Mouse (Mus musculus): ENCODE measurements around the gene Itk. TPM values are rescaled to one million over a fixed set of nuclear protein-coding genes. Genes with fewer than 3 reads are reported as not detected.

The Itk gene
- polyA plus RNA-seq, 2 experiments = 0.07 TPM; not detected in 1

DNA sequence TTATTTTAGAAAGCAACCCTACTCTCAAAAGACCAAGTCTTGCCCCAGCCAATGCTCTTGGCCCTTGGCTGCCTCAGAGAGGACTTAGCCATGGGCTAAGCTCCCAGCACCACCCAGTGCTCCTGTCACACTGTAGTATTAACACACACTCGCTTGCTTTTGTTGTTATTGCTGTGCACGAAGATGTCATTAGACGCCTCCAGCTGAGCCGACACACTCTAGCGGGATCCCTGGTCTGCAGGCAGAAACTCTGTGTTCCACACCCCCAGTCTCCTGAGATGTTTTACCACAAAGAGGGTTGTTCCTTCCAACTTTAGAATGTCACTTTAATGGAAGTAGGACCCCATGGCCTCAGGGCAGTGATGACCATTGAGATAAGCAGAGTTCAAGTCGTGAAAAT lies 877 bp downstream of the Itk start:
- no peak overlapping the region for H3K4me2 ChIP-seq (ENCODE audit: low read depth)
- H3K27ac ChIP-seq = no peak overlapping the region
- TF ChIP-seq CTCF (IDR thresholded peaks at IDR 0.05; ENCODE audit: low read depth) (no peak), EP300 (IDR thresholded peaks at IDR 0.05; ENCODE audit: low read depth) (no peak)
- ATAC-seq (ENCODE audit: insufficient read depth) (no peak), DNase-seq (ENCODE audit: low read depth in 3 of 3, low spot score in 3 of 3) (no peak)
- H3K4me3 ChIP-seq (ENCODE audit: insufficient read depth in 1 of 2, low read depth in 2 of 2, low read length in 2 of 2) = no peak overlapping the region
- no peaks in the 10 kb centered on the region; a peak in 1 of 4 replicates for H3K4me1 ChIP-seq (replicated peaks; ENCODE audit: control insufficient read depth in 2 of 2, insufficient read depth in 2 of 2, low read length in 1 of 2)
- H3K9me3 ChIP-seq (ENCODE audit: control insufficient read depth, low read length) = no peaks in the 10 kb centered on the region
- WGBS (ENCODE audit: insufficient replicate concordance) = 48% methylated on average over 6 of the region's 6 CpGs
- no peak overlapping the region for H3K9ac ChIP-seq (replicated peaks)
- H3K27me3 ChIP-seq (ENCODE audit: control insufficient read depth, insufficient read depth, low read length) = no peaks in the 10 kb centered on the region
- H3K36me3 ChIP-seq (replicated peaks; ENCODE audit: control insufficient read depth, insufficient read depth, low read depth) = no peaks in the 10 kb centered on the region

DNA sequence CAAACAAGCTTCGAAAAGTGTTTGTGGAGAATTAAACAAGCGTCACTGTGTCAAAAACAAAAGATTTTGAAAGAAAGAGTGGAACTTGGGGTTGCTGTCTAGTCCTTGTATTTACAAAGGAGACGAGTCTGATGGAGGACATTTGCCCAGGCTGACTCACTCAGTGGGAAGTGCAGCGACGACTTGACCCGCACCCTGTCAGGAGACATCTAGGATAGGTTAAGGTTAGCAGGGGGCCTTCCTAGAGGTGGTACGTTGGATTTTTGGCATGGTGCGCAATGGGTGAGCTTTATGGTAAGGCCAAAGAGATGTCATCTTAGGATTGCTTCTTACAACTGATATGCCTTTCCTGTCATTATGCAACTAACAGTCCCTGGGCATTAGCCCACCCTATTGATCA lies 2.3 kb downstream of the Itk start:
- DNase-seq (ENCODE audit: low read depth in 3 of 3, low spot score in 3 of 3) = no peak
- Histone ChIP-seq H3K4me2 (ENCODE audit: low read depth) (no peak overlapping the region), H3K4me1 (replicated peaks; ENCODE audit: control insufficient read depth in 2 of 2, insufficient read depth in 2 of 2, low read length in 1 of 2) (no peaks in the 10 kb centered on the region), H3K9ac (replicated peaks) (no peak overlapping the region), H3K4me3 (ENCODE audit: insufficient read depth in 1 of 2, low read depth in 2 of 2, low read length in 2 of 2) (no peak overlapping the region), H3K36me3 (replicated peaks; ENCODE audit: control insufficient read depth, insufficient read depth, low read depth) (no peaks in the 10 kb centered on the region), H3K27ac (no peak overlapping the region), H3K27me3 (ENCODE audit: control insufficient read depth, insufficient read depth, low read length) (no peaks in the 10 kb centered on the region), H3K9me3 (ENCODE audit: control insufficient read depth, low read length) (no peaks in the 10 kb centered on the region)
- ATAC-seq (ENCODE audit: insufficient read depth) = no peak
- WGBS (ENCODE audit: insufficient replicate concordance) = 72% methylated on average over 8 of the region's 8 CpGs
- no peak for TF ChIP-seq EP300 (IDR thresholded peaks at IDR 0.05; ENCODE audit: low read depth)
- TF ChIP-seq CTCF (IDR thresholded peaks at IDR 0.05; ENCODE audit: low read depth) = no peak

DNA sequence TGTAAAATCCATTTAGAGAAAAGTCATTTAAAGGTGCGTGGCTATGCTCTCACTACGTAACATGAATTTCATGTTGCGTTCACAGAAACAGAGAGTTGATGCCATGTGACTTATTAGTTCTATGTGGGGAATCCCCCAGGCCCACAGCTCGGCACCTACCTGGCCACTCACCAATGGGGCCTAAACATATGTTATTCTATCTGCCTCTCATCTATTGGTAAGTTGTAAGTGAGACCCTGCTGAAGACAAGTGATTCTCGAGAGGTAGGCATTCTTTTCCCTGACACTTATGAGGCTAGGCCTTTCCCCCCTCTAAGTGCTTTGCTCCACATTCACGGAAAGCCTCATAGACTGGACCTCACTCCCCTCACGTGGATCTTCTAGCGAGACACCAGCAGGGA lies 2.8 kb downstream of the Itk start:
- DNase-seq (ENCODE audit: low read depth in 3 of 3, low spot score in 3 of 3) = no peak
- TF ChIP-seq CTCF (IDR thresholded peaks at IDR 0.05; ENCODE audit: low read depth) = no peak
- no peak for TF ChIP-seq EP300 (IDR thresholded peaks at IDR 0.05; ENCODE audit: low read depth)

DNA sequence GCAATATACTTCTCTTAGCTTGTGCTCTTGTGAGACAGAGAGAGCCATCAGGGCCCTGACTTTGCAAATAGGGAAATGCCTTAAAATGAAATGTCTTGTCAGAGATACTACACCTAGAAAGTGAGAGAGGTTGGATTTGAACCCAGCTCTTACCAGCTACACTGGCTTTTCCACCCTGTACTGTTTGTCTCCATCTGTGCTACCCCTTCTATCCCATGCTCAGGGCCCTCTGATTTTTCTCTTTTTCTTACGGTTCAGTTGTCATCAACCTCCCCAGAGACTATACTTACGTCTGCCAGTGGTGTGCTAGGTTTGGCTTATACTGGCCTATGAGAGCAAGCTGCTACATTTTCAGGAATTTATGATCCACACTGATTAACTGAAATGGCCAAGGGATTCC lies 4.4 kb downstream of the Itk start:
- Histone ChIP-seq H3K4me1 (replicated peaks; ENCODE audit: control insufficient read depth in 2 of 2, insufficient read depth in 2 of 2, low read length in 1 of 2) (peaks cover 0 to 4% of the 10 kb centered on the region in 2 experiments; a peak in 2 of 4 replicates), H3K4me2 (ENCODE audit: low read depth) (no peak overlapping the region), H3K27ac (no peak overlapping the region), H3K36me3 (replicated peaks; ENCODE audit: control insufficient read depth, insufficient read depth, low read depth) (no peaks in the 10 kb centered on the region), H3K9ac (replicated peaks) (no peak overlapping the region), H3K9me3 (ENCODE audit: control insufficient read depth, low read length) (no peaks in the 10 kb centered on the region), H3K27me3 (ENCODE audit: control insufficient read depth, insufficient read depth, low read length) (no peaks in the 10 kb centered on the region), H3K4me3 (ENCODE audit: insufficient read depth in 1 of 2, low read depth in 2 of 2, low read length in 2 of 2) (no peak overlapping the region)
- ATAC-seq (ENCODE audit: insufficient read depth) (no peak), DNase-seq (ENCODE audit: low read depth in 3 of 3, low spot score in 3 of 3) (no peak)
- TF ChIP-seq CTCF (IDR thresholded peaks at IDR 0.05; ENCODE audit: low read depth) (no peak), EP300 (IDR thresholded peaks at IDR 0.05; ENCODE audit: low read depth) (no peak)
- WGBS (ENCODE audit: insufficient replicate concordance) = 71% methylated on average over 2 of the region's 2 CpGs

More for the DNA sequence above, 2.8 kb downstream of the Itk start:
- 68% methylated on average over 8 of the region's 8 CpGs for WGBS (ENCODE audit: insufficient replicate concordance)
- Histone ChIP-seq H3K9me3 (ENCODE audit: control insufficient read depth, low read length) (no peaks in the 10 kb centered on the region), H3K9ac (replicated peaks) (no peak overlapping the region), H3K4me3 (ENCODE audit: insufficient read depth in 1 of 2, low read depth in 2 of 2, low read length in 2 of 2) (no peak overlapping the region), H3K27me3 (ENCODE audit: control insufficient read depth, insufficient read depth, low read length) (no peaks in the 10 kb centered on the region), H3K27ac (no peak overlapping the region), H3K36me3 (replicated peaks; ENCODE audit: control insufficient read depth, insufficient read depth, low read depth) (no peaks in the 10 kb centered on the region), H3K4me2 (ENCODE audit: low read depth) (no peak overlapping the region), H3K4me1 (replicated peaks; ENCODE audit: control insufficient read depth in 2 of 2, insufficient read depth in 2 of 2, low read length in 1 of 2) (no peaks in the 10 kb centered on the region)
- ATAC-seq (ENCODE audit: insufficient read depth) = no peak

DNA sequence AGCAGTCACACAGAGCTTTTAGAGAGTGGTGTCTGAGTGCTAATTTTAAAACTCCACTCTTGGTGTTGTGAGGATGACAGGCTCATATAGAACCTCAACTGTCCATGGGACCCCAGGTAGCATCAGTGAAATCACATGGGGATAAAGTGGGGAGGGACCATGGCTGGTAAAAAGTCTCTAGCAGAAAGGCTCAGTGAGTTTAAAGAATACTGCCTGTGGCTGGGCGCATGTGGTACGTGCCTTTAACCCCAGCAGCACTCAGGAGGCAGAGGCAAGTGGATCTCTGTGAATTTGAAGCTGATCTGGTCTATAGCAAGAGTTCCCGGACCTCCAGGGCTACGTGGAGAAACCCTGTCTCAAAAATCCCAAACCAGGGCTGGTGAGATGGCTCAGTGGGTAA lies 6.8 kb downstream of the Itk start:
- 81% methylated on average over 4 of the region's 4 CpGs for WGBS (ENCODE audit: insufficient replicate concordance)

More for the DNA sequence above, 6.8 kb downstream of the Itk start:
- H3K27me3 ChIP-seq (ENCODE audit: control insufficient read depth, insufficient read depth, low read length) = no peaks in the 10 kb centered on the region
- peaks cover 12 to 17% of the 10 kb centered on the region in 2 experiments for H3K4me1 ChIP-seq (replicated peaks; ENCODE audit: control insufficient read depth in 2 of 2, insufficient read depth in 2 of 2, low read length in 1 of 2)
- DNase-seq (ENCODE audit: low read depth in 3 of 3, low spot score in 3 of 3) = no peak
- no peak for ATAC-seq (ENCODE audit: insufficient read depth)
- no peak overlapping the region for H3K9ac ChIP-seq (replicated peaks)
- H3K27ac ChIP-seq = no peak overlapping the region
- no peak overlapping the region for H3K4me2 ChIP-seq (ENCODE audit: low read depth)
- H3K9me3 ChIP-seq (ENCODE audit: control insufficient read depth, low read length) = no peaks in the 10 kb centered on the region
- H3K36me3 ChIP-seq (replicated peaks; ENCODE audit: control insufficient read depth, insufficient read depth, low read depth) = no peaks in the 10 kb centered on the region
- no peak overlapping the region for H3K4me3 ChIP-seq (ENCODE audit: insufficient read depth in 1 of 2, low read depth in 2 of 2, low read length in 2 of 2)
- no peak for TF ChIP-seq CTCF (IDR thresholded peaks at IDR 0.05; ENCODE audit: low read depth)
- TF ChIP-seq EP300 (IDR thresholded peaks at IDR 0.05; ENCODE audit: low read depth) = no peak
